Mouse (Mus musculus) gastrocnemius, adult 2 months (tissue): ENCODE data around the gene Tspan2. TPM values are rescaled to one million over a fixed set of nuclear protein-coding genes. Genes with fewer than 3 reads are reported as not detected.

Source experiments
- DNase-seq: peaks from one replicate; pipeline ENCODE4 v3.0.0; 2022
- H3K27ac ChIP-seq: fragments of 200-600 bp; 2 replicates; pipeline ENCODE4 v1.8.1; 2022; ENCODE audit warnings: mild to moderate bottlenecking
- H3K4me3 ChIP-seq: fragments of 200-600 bp; 2 replicates; pipeline ENCODE4 v1.8.1; 2022; ENCODE audit warnings: mild to moderate bottlenecking, moderate library complexity
- CTCF ChIP-seq: fragments of 200-600 bp; IDR thresholded peaks from 2 replicates; pipeline ENCODE4 v1.8.1; 2022; ENCODE audit warnings: antibody characterized with exemption, mild to moderate bottlenecking, moderate library complexity
- intact Hi-C: fragments of 180-260 bp; cut with DNase I; formaldehyde crosslinking; loops from one replicate; pipeline ENCODE4 v1.15.1; 2025
- total RNA-seq, 2 experiments: library from RNA; stranded (reverse); gene quantifications; 2 replicates each; pipeline ENCODE4 v1.2.3; 2021

The Tspan2 gene
- total RNA-seq, 2 experiments from 2014 or later, result 4.3 to 5.2 TPM

DNA sequence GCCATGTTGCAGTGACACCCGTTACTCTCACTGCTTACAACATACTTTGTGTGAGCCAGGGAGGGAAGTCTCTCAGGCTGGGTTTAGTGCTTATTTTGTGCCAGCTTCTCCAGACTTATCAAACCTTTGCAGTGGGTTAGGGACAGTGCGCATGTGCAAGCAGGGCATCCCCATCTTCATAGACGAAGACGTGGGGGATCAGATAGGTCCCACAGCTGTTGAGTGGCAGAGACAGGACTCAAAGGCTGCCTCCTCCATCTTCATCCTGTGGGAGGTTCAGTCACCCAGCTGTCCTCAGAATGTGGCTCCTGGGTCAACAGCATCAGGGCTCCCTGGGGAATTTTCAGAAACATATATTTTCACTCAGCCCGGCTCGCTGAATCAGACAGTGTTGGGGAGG lies 2.1 kb downstream of the Tspan2 start:
- peak overlapping the region; percentile 72; the same call in 1 of the 2 replicates for H3K27ac ChIP-seq
- peak overlapping the region; percentile 5; the same call in 1 of the 2 replicates for H3K4me3 ChIP-seq
- TF ChIP-seq CTCF, result no peak
- intact Hi-C loops, result no loop called here
- no peak for DNase-seq

DNA sequence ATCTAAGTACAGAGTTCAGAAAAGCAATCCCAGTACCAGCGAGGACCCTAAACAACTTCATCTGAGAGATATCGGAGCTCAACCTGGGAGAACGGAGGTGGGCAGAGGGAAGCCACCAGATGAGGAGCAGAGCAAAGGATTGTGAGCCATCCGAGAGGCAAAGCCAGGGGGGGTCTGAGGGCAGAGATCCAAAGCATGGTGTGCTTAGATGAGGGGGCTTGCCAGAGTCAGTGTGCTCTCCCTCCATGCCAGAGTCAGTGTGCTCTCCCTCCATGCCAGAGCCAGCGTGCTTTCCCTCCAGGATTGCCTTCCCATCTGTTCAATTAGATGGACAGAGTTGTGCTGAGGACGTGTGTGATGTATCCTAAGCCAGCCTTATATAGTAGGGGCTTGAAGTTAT lies 2.8 kb downstream of the Tspan2 start:
- DNase-seq, result no peak
- intact Hi-C loops, result no loop called here
- TF ChIP-seq CTCF, result no peak
- peak overlapping the region; percentile 42; the same call in 1 of the 2 replicates for H3K4me3 ChIP-seq
- H3K27ac ChIP-seq, result peak overlapping the region; percentile 72

DNA sequence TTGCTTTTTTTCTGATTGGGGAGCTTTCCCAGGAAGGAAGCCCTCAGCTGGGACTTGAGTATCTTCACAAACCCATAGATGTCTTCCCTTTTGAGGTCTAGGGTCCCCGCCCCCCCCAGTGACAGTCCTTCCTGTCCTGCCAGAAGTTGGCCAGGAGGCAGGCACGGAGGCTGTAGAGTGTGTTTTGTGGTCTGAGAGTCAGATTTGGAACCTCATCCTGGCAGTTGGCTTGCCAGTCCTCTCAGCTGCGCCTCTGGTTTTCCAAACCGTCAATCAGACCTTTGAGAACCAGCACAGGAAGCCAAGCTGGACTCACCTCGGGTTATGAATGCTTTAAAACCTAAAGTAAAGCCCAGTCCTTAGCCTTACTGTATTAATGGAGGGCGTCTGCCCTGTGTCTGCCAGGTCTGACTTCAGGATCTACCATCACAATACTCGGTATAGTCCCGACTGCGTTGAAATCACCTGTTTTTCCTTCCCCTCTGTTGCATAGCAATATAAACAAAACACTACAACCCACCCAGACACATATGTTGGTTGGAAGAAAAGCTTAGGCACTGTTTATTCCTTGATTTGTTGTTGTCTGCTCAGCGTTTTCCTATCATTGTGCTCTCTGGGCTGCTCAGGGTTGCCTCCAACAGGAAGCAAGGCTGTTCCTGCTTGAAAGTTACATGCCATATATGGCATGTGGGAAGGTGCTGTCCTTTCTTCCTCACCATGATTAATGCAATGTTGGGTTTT lies 4.0 kb downstream of the Tspan2 start:
- no peak for TF ChIP-seq CTCF
- intact Hi-C loops, result no loop called here
- no peak for DNase-seq
- peak overlapping the region; percentile 72 for H3K27ac ChIP-seq
- peak overlapping the region; percentile 42 for H3K4me3 ChIP-seq

DNA sequence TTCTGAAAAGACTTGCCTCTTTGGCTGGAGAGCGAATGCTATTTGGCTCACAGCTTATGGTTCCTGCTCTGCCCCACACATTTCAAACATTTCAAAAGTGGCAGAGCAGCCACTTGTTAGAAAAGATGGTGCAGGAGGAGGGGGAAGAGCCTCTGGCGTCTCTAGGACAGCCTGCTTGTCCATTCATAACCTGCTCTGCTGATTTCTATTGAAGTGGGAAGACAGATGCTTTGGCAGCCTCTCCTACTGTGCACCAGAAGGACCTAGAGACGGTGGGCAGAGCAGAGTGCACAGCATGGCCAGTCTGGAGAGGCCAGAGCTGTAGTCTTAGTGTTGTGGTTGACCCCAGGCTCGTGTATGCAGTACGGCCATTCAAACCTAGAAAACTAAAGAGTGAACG lies 4.6 kb downstream of the Tspan2 start:
- intact Hi-C loops, result no loop called here
- TF ChIP-seq CTCF, result no peak
- Histone ChIP-seq H3K4me3 (no peak overlapping the region), H3K27ac (peak overlapping the region; percentile 72)
- DNase-seq, result no peak

DNA sequence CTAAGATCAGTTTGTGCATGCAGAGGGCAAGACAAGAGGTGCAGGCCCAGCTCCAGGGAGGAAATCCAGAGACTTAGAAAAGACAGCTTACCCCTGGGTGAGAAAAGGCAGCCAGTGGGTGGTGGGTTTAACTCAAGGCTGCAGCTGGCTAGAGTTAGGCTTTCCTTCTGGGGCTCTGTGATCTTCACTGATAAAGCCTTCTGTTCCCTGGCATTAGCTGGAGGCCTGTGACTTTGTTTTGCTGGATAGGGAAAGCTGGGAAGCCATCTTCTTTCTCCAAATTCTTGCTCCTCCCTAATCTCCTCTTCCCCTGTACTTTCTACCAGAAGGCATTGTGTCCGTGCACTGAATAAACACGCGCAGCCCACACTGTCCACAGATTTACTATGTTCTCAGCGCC lies 8.4 kb downstream of the Tspan2 start:
- H3K4me3 ChIP-seq, result no peak overlapping the region
- intact Hi-C loops, result no loop called here
- TF ChIP-seq CTCF, result no peak
- DNase-seq, result no peak
- H3K27ac ChIP-seq, result 0 out of 2 replicates have a peak overlapping the region, but pooled peaks have one; percentile 21

DNA sequence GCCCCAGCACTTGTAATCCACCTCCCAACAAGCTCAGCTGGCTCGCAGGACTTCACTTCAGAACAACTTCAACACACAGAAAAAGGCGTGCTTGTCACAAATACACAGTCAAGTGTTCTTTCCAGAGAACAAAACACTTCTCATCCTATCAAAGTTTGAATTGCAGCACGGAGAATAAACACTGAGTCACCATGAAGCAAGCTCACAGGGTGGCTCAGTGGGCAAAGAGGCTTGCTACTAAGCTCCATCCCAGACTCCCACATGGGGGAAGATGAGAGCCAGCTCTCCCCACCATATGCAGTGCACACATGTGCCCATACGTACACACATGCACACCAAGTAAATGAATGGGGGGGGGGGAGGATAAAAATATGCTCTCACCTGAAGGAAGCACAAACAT lies 8.9 kb downstream of the Tspan2 start:
- DNase-seq, result no peak
- H3K27ac ChIP-seq, result peak overlapping the region; percentile 84
- TF ChIP-seq CTCF, result no peak
- no peak overlapping the region for H3K4me3 ChIP-seq
- intact Hi-C loops, result no loop called here

DNA sequence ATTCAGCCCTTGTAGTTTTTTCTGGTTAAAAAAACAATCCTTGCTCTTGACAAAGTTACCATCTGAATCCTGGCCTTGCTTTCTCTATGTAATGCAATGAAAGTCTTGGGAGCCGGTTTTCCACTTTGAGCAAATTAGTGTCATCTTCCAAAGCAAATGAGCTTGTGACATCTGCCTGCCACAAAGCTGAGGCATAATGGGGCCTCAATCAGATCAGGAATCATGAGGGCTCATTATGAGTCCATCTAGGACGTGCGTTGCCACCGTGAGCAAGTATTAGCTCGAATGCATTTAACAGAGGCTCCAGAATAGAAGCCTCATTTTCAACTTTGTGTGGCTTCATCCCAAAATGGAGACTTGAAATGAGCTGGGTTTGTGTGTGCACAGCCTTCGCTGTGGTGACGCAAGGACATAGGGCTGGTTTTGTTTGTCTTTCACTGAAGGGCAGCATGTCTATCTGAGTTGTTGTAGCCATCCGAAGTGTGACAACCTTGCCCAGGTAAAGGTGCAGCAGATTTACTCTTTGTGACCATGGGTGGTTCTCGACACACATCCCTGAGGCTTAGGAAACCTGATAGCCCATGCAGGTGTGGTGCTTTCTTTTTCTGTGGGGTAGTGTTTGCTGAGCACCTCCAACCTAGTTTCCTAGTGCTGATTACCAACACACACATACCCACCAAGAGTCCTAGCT lies 9.6 kb downstream of the Tspan2 start:
- intact Hi-C loops, result no loop called here
- no peak for DNase-seq
- Histone ChIP-seq H3K27ac (peak overlapping the region; percentile 84), H3K4me3 (no peak overlapping the region)
- TF ChIP-seq CTCF, result no peak

DNA sequence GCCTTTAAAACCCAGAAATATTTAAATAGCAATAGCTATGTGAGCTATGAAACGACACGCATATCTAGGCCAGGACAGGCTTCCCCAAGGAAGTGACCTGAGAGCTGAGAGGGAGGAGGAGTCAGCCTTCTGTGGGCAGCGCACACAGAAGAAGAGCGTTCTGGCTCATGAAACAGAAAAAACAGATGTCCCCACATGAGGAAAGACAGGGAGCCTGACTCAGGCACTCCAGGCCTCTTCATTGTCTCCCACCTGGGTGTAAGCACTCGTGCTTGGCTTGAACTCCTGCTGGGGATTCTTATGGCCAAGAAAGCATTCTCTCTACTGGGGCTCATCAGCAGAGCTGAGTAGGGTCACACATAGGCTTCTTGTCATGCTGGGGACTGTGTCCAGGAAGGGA lies 10.3 kb downstream of the Tspan2 start:
- TF ChIP-seq CTCF, result no peak
- H3K4me3 ChIP-seq, result no peak overlapping the region
- H3K27ac ChIP-seq, result peak overlapping the region; percentile 84
- DNase-seq, result peak; percentile 37
- intact Hi-C loops, result no loop called here

DNA sequence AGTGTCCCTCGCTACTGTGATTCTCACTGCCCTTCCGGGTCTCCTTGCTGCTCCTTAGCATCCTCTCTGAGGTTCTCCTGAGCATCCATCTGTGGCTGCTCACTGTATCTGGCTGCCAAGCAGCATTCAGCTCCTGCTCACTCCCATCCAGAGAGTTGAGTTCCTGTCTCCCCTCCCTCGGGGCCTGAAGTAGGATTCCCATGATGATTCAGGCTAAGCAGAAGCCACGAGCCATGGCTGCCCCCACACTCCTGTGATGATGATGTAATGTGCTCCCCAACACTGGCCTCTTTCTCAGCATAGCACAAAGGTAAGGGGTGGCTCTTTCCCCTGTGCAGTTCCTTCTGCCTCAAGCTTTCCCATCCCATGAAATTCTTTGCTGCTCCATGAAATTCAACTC lies 11.8 kb downstream of the Tspan2 start:
- Histone ChIP-seq H3K27ac (peak overlapping the region; percentile 84), H3K4me3 (no peak overlapping the region)
- no peak for DNase-seq
- intact Hi-C loops, result no loop called here
- TF ChIP-seq CTCF, result no peak

DNA sequence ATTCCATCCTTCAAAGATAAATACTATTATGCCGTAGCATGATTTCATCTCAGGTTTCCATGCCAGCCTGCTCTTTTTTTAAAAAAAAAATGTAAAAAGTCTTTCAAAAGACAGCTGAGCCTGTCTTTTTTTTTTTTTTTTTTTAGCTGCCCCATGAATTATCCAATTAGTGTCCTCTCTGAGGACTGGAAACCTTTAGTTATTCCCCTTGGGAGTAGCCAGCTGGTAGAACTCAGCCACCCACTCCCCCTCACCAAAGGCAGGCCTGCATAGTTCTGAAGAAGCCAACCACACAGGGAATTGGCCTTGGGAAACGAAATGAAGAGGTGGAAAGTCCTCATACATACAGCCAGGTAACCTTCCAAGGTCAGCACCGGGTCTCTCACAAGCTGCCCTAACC lies 13.7 kb downstream of the Tspan2 start:
- no peak for TF ChIP-seq CTCF
- DNase-seq, result no peak
- H3K27ac ChIP-seq, result peak overlapping the region; percentile 56
- intact Hi-C loops, result no loop called here
- no peak overlapping the region for H3K4me3 ChIP-seq

DNA sequence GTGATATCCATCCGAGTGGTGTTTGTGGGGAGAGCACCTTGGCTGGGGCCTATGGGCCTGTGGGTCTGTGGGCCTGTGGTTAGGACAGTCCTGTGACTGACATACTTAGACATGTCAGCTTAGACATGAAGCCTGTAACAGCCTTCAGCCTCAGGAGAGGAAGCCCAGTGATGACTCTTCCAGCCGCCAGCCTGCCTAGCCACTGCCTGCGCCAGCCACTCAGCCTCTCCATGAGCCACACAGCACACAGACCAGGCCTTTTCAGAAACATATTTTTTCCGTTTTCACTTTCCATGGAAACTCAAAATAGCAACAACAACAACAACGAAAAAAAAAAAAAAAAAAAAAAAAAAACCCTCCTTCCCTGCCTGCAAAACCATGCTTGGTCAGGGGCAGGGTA lies 14.4 kb downstream of the Tspan2 start:
- peak overlapping the region; percentile 56 for H3K27ac ChIP-seq
- no peak overlapping the region for H3K4me3 ChIP-seq
- TF ChIP-seq CTCF, result no peak
- DNase-seq, result no peak
- intact Hi-C loops, result no loop called here

DNA sequence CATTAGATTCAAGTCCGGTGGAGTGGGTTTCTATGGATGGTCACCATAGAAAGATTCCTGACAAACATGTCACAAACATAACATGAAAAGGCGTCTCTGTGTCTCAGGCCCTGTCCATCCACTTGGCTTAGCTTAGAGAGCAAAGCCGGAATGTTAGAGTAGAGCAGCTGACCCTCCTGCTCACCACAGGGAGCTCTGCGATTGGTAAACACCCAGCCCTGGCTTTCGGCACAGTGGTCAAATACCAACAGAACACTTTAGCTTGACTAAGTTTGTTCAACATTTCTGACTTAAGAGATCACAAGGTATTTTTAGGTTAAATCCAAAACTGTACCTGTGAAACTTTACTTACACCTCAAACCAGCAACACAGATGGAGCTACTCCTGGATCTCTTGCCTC lies 16.8 kb downstream of the Tspan2 start:
- intact Hi-C loops, result no loop called here
- no peak for TF ChIP-seq CTCF
- Histone ChIP-seq H3K27ac (no peak overlapping the region), H3K4me3 (no peak overlapping the region)
- no peak for DNase-seq

DNA sequence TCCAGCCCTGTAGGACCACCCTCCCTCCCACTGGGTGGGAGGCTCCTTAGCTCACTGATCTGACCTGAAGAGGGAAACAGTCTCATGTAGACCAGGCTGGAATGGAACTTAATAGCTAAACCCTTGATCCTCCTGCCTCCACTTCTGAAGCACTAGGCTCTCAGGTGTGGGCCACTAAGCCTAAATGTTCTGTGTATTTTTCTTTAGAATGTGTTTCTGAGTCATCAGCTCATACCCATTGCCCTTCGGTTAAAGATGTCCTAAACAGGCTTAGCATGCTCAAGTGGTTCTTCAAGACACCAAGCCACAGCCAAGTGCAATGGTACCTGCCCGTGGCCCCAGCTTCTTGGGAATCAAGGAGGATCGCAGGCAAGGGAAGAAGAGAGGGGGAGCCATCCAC lies 17.2 kb downstream of the Tspan2 start:
- no peak for TF ChIP-seq CTCF
- no peak for DNase-seq
- Histone ChIP-seq H3K27ac (peak overlapping the region; percentile 58; the same call in 1 of the 2 replicates), H3K4me3 (no peak overlapping the region)
- intact Hi-C loops, result no loop called here

DNA sequence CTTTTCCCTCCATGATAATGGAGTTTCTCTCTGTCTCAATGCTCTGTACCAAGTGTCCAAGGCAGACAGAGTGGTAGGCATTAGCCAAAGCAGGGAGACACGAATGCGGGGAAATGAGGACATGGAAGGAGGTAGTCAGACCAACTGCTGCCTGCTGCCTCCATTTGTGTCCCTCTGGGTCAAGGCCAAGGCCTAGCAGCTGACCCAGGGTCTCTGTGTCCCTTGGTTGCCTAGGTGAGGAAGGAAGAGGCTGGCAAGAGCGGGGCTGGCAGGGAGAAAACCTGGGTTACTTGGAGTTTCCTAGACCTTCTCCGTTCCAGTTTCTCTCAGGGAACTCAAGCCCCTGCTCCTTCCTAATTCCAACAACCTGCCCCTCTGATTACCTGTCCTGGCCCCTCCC lies 17.7 kb downstream of the Tspan2 start:
- Histone ChIP-seq H3K4me3 (no peak overlapping the region), H3K27ac (peak overlapping the region; percentile 58)
- no peak for TF ChIP-seq CTCF
- DNase-seq, result no peak
- intact Hi-C loops, result no loop called here
